Mouse (Mus musculus): ENCODE data around the gene Msh2. TPM values are rescaled to one million over a fixed set of nuclear protein-coding genes. Genes with fewer than 3 reads are reported as not detected.

Gene Msh2
- polyA plus RNA-seq, 1 experiment from 2014 or later: 35.7 TPM

- Histone ChIP-seq H3K4me3 (ENCODE audit: low read depth, low read length) (no peak overlapping the region), H3K9me3 (replicated peaks; ENCODE audit: control insufficient read depth, low read length) (no peaks in the 10 kb centered on the region), H3K36me3 (ENCODE audit: control insufficient read depth, insufficient read depth, low read length) (no peaks in the 10 kb centered on the region), H3K9ac (ENCODE audit: low read depth, low read length) (no peak overlapping the region), H3K4me1 (ENCODE audit: control insufficient read depth, insufficient read depth, low read length) (no peaks in the 10 kb centered on the region), H3K27me3 (ENCODE audit: control insufficient read depth, insufficient read depth, low read length) (no peaks in the 10 kb centered on the region), H3K4me2 (no peak overlapping the region), H3K27ac (ENCODE audit: low read depth, low read length) (no peak overlapping the region)
- no peak for ATAC-seq (replicated peaks; ENCODE audit: insufficient number of reproducible peaks, low FRiP score, low TSS enrichment)
- 80% methylated on average over 8 of the region's 8 CpGs for WGBS (ENCODE audit: insufficient replicate concordance)
Observed at GRCm38 (mm10) chr17:87734471-87734870, 62.3 kb downstream of the Msh2 start.

DNA sequence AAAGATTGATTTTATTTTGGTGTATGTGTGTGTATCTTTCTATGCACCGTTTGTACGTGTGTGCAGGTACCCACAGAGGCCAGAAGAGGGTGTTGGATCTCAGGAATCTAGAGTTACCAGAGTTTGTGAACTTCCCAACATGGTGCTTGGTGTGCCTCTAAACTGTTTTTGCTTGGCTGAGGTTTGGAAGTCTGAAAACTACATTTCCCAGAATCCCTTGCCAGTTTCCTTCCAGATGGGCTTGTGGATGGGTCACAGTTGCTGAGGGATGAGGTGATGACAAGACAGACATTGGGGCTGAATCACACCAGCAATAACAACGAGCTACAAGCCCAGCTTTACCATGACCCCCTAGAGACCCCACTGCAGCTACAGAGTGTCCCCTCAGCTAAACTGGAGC lies 65.0 kb downstream of the Msh2 start:
- Histone ChIP-seq H3K9ac (ENCODE audit: low read depth, low read length) (no peak overlapping the region), H3K36me3 (ENCODE audit: control insufficient read depth, insufficient read depth, low read length) (no peaks in the 10 kb centered on the region), H3K9me3 (replicated peaks; ENCODE audit: control insufficient read depth, low read length) (no peaks in the 10 kb centered on the region), H3K4me2 (no peak overlapping the region), H3K27ac (ENCODE audit: low read depth, low read length) (no peak overlapping the region), H3K4me3 (ENCODE audit: low read depth, low read length) (no peak overlapping the region), H3K27me3 (ENCODE audit: control insufficient read depth, insufficient read depth, low read length) (no peaks in the 10 kb centered on the region), H3K4me1 (ENCODE audit: control insufficient read depth, insufficient read depth, low read length) (no peaks in the 10 kb centered on the region)
- no peak for ATAC-seq (replicated peaks; ENCODE audit: insufficient number of reproducible peaks, low FRiP score, low TSS enrichment)
- WGBS (ENCODE audit: insufficient replicate concordance): 67% methylated on average over 3 of the region's 3 CpGs

GRCm38 (mm10) chr17:87739835-87740234 lies 67.7 kb downstream of the Msh2 start:
- no peaks in the 10 kb centered on the region for H3K36me3 ChIP-seq (ENCODE audit: control insufficient read depth, insufficient read depth, low read length)
- no peak overlapping the region for H3K9ac ChIP-seq (ENCODE audit: low read depth, low read length)
- ATAC-seq (replicated peaks; ENCODE audit: insufficient number of reproducible peaks, low FRiP score, low TSS enrichment): no peak
- H3K9me3 ChIP-seq (replicated peaks; ENCODE audit: control insufficient read depth, low read length): no peaks in the 10 kb centered on the region
- no peaks in the 10 kb centered on the region for H3K4me1 ChIP-seq (ENCODE audit: control insufficient read depth, insufficient read depth, low read length)
- 24% methylated on average over 1 of the region's 1 CpGs for WGBS (ENCODE audit: insufficient replicate concordance)
- H3K27me3 ChIP-seq (ENCODE audit: control insufficient read depth, insufficient read depth, low read length): peaks cover 18% of the 10 kb centered on the region
- H3K4me3 ChIP-seq (ENCODE audit: low read depth, low read length): no peak overlapping the region
- no peak overlapping the region for H3K4me2 ChIP-seq
- H3K27ac ChIP-seq (ENCODE audit: low read depth, low read length): no peak overlapping the region

DNA sequence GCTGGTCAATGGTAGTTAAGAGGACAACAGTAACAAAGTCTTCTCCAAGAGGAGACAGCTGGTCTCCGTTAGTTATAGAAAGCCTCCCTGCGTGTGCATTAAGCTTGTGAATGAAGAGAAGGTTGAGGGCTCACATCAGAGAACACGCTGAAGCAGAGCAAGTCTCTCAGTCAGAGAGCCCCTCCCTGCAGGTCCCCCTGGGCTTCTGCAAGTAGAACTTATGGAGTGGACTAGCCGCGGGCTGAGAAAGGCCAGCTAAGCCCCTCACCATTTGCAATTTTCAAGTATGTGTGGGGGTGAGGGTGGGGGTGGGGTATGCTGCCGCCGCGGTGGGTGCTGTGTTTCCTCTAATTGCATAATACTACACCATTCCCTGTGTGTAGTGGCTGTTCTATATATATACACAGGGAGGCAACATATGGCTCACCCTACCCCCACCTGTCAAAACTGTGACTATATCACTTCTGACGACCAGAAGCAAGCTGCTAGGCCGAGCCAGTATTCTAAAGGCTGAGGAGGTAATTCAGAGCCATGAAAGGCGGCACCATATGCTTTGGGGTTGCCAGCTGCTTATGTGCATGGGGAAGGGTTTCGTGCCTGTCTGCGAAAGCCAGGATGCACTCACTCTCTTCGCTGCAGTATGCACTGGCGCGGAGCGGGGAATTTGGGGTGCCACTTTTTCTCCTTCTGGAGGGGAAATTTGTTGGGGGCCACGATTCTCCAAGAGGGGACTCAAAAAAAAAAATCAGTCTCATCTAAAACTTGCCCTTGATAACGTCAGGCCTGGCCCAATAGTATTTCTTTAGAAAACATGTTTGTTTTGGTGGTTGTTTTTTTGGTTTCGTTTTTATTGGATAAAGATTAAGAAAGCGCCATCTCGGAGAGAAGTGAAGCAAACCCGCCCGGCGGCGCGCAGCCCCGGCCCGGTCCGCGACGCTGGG lies 73.1 kb downstream of the Msh2 start:
- peaks cover 50% of the 10 kb centered on the region for H3K27me3 ChIP-seq (ENCODE audit: control insufficient read depth, insufficient read depth, low read length)
- 0 out of 2 replicates have a peak, but pooled peaks cover 6% of the 10 kb centered on the region for H3K4me1 ChIP-seq (ENCODE audit: control insufficient read depth, insufficient read depth, low read length)
- H3K27ac ChIP-seq (ENCODE audit: low read depth, low read length): no peak overlapping the region
- no peak for ATAC-seq (replicated peaks; ENCODE audit: insufficient number of reproducible peaks, low FRiP score, low TSS enrichment)
- H3K4me2 ChIP-seq: peak overlapping the region; percentile 98
- H3K36me3 ChIP-seq (ENCODE audit: control insufficient read depth, insufficient read depth, low read length): no peaks in the 10 kb centered on the region
- peak overlapping the region; percentile 66 for H3K4me3 ChIP-seq (ENCODE audit: low read depth, low read length)
- no peaks in the 10 kb centered on the region for H3K9me3 ChIP-seq (replicated peaks; ENCODE audit: control insufficient read depth, low read length)
- WGBS (ENCODE audit: insufficient replicate concordance): 11% methylated on average over 32 of the region's 32 CpGs
- H3K9ac ChIP-seq (ENCODE audit: low read depth, low read length): peak overlapping the region; percentile 34; the same call in 1 of the 2 replicates

DNA sequence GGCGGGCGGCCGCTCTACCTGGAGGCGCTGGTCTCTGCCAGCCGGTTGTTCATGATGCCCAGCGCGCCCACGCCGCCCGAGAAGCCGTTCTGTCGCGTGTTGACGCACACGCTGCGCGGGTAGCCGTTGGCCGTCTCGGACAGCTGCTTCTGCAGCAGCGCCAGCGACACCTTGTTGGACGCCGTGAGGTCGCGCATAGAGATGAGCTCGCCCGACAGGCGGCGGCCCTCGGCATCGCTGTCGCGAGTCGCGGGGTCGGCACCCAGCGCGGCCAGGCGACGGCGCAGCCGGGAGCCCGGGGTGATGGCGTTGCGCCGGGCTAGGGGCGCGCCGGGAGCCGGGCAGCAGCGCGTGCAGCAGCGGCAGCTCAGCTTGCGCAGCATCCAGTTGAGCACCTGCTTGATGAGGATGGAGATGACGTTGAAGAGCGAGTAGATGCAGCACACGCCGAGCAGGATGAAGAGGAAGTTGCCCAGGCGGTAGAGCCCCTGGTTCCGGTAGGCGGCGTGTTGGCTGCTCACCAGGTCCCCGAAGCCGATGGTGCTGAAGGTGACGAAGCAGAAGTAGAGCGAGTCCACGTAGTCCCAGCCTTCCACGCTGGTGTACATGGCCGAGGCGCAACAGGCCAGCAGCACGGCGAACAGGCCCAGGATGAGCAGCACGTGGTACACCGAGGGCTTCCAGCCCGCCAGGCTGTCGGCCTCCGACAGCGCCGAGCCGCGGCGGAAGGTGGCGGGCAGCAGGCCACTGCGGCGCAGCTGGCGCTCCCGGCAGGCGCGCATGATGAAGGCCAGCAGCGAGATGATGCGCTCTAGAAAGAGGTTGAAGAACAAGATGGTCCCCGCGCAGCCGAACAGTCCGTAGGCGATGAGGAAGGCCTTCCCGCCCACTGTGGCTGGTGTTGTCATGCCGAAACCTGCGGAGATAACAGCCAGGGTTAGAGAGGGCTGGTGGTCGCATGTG lies 74.1 kb downstream of the Msh2 start:
- H3K4me2 ChIP-seq: peak overlapping the region; percentile 98
- H3K9me3 ChIP-seq (replicated peaks; ENCODE audit: control insufficient read depth, low read length): no peaks in the 10 kb centered on the region
- peaks cover 50% of the 10 kb centered on the region for H3K27me3 ChIP-seq (ENCODE audit: control insufficient read depth, insufficient read depth, low read length)
- ATAC-seq (replicated peaks; ENCODE audit: insufficient number of reproducible peaks, low FRiP score, low TSS enrichment): peak; percentile 61
- peak overlapping the region; percentile 34; the same call in 1 of the 2 replicates for H3K9ac ChIP-seq (ENCODE audit: low read depth, low read length)
- 0 out of 2 replicates have a peak, but pooled peaks cover 6% of the 10 kb centered on the region for H3K4me1 ChIP-seq (ENCODE audit: control insufficient read depth, insufficient read depth, low read length)
- no peak overlapping the region for H3K27ac ChIP-seq (ENCODE audit: low read depth, low read length)
- peak overlapping the region; percentile 66 for H3K4me3 ChIP-seq (ENCODE audit: low read depth, low read length)
- H3K36me3 ChIP-seq (ENCODE audit: control insufficient read depth, insufficient read depth, low read length): no peaks in the 10 kb centered on the region
- WGBS (ENCODE audit: insufficient replicate concordance): 2% methylated on average over 100 of the region's 101 CpGs

DNA sequence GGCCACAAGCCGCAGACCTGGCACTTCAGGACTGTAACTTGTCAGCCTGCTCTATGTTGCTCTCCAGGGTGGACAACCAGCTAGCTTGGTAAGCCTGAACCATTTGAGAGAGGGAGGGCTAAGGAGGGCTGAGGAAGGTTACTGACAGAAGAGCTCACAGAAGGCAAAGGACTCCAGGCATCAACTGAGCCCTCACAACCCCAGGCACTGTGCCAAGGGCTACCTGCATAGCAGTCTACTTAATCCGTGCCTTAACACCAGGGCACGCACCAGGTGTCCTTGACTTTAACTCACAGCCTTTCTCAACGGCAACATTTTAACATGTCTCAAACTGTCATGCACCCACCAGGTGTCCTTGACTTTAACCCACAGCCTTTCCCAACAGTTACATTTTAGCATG lies 88.2 kb downstream of the Msh2 start:
- no peak for ATAC-seq (replicated peaks; ENCODE audit: insufficient number of reproducible peaks, low FRiP score, low TSS enrichment)
- Histone ChIP-seq H3K4me2 (no peak overlapping the region), H3K4me1 (ENCODE audit: control insufficient read depth, insufficient read depth, low read length) (no peaks in the 10 kb centered on the region), H3K27ac (ENCODE audit: low read depth, low read length) (no peak overlapping the region), H3K27me3 (ENCODE audit: control insufficient read depth, insufficient read depth, low read length) (no peaks in the 10 kb centered on the region), H3K9ac (ENCODE audit: low read depth, low read length) (no peak overlapping the region), H3K4me3 (ENCODE audit: low read depth, low read length) (no peak overlapping the region), H3K36me3 (ENCODE audit: control insufficient read depth, insufficient read depth, low read length) (no peaks in the 10 kb centered on the region), H3K9me3 (replicated peaks; ENCODE audit: control insufficient read depth, low read length) (no peaks in the 10 kb centered on the region)
- 89% methylated on average over 4 of the region's 4 CpGs for WGBS (ENCODE audit: insufficient replicate concordance)

DNA sequence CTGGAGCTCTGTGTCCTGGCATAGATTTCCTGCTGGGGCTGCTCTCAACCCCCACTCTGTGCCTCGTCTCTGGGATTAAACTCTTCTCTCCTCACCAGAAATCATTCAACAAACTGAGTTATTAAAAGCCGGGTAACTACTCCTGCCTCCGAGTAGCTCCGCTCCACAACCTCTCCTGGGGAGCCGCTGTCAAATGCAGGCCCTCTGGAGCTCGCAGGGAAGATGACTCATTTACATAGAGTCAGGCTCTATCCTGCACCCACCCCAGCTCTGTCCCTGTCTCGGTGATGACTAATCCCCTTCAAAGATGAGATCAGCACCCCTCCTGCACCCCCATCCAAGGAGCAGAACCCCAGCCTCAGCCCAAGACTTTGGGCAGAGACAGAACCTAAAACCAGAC lies 91.0 kb downstream of the Msh2 start:
- Histone ChIP-seq H3K4me2 (no peak overlapping the region), H3K4me3 (ENCODE audit: low read depth, low read length) (no peak overlapping the region), H3K4me1 (ENCODE audit: control insufficient read depth, insufficient read depth, low read length) (no peaks in the 10 kb centered on the region), H3K9me3 (replicated peaks; ENCODE audit: control insufficient read depth, low read length) (no peaks in the 10 kb centered on the region), H3K9ac (ENCODE audit: low read depth, low read length) (no peak overlapping the region), H3K27ac (ENCODE audit: low read depth, low read length) (no peak overlapping the region), H3K36me3 (ENCODE audit: control insufficient read depth, insufficient read depth, low read length) (no peaks in the 10 kb centered on the region), H3K27me3 (ENCODE audit: control insufficient read depth, insufficient read depth, low read length) (no peaks in the 10 kb centered on the region)
- 42% methylated on average over 7 of the region's 7 CpGs for WGBS (ENCODE audit: insufficient replicate concordance)
- ATAC-seq (replicated peaks; ENCODE audit: insufficient number of reproducible peaks, low FRiP score, low TSS enrichment): no peak

DNA sequence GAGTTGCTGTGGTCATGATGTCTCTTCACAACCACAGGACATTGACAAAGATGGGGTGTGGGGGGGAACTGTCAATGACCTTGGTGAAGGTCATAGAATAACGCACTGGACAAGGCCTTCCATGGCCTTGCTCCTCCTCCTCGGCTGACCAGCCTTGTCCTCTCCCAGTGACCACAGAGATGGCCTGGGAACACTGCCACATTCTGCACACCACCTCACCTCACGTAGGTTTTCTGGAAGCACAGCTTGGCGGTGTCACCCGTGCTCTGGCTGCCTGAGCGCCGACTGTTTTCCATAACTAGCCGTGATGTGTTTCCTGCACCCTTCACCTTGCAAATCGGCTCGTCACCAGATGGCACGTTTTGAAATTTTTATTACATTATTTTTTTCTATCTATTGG lies 92.9 kb downstream of the Msh2 start:
- H3K4me2 ChIP-seq: no peak overlapping the region
- H3K9me3 ChIP-seq (replicated peaks; ENCODE audit: control insufficient read depth, low read length): no peaks in the 10 kb centered on the region; the same call in 1 of the 2 replicates
- no peak overlapping the region for H3K9ac ChIP-seq (ENCODE audit: low read depth, low read length)
- H3K27ac ChIP-seq (ENCODE audit: low read depth, low read length): no peak overlapping the region
- H3K4me1 ChIP-seq (ENCODE audit: control insufficient read depth, insufficient read depth, low read length): no peaks in the 10 kb centered on the region
- no peaks in the 10 kb centered on the region for H3K36me3 ChIP-seq (ENCODE audit: control insufficient read depth, insufficient read depth, low read length)
- H3K4me3 ChIP-seq (ENCODE audit: low read depth, low read length): no peak overlapping the region
- no peaks in the 10 kb centered on the region for H3K27me3 ChIP-seq (ENCODE audit: control insufficient read depth, insufficient read depth, low read length)
- 90% methylated on average over 11 of the region's 11 CpGs for WGBS (ENCODE audit: insufficient replicate concordance)
- ATAC-seq (replicated peaks; ENCODE audit: insufficient number of reproducible peaks, low FRiP score, low TSS enrichment): no peak

All from heart, embryonic 11.5 days (tissue).